In the genomic region with DNA sequence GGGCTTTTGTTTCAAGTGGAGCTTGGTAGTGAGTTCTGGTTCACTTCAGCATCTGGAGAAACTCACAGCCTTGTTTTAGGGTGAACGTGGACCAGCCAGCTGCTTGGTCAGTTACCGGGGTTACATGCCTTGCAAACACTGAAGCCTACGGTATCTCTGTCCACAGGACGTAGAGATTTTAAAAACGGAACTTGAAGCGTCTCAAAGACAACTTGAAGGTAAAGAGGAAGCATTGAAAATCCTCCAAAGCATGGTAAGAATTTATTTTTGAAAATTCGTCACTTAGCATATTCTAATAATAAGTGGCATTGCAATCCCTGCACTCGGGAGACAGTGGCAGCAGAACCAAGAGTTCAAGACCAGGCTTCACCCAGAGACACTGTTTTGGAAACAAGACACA, we compare ENCODE assay signal across 25 mouse cellular contexts.
"Had no signal": no experiment of that assay in that cellular context is flagged by ENCODE, and none has a peak within 500 bp of the region (broad histone marks: within the 10 kb centered on the region; RNA-seq: fewer than 3 reads in every experiment).

No protein-coding gene starts in this region.

- H3K27ac ChIP-seq: heart, adult 2 months; heart, embryonic 13.5 days; heart, embryonic 15.5 days; hindbrain, embryonic 14.5 days; intestine, embryonic 15.5 days; layer of hippocampus, adult 2 months; left cerebral cortex, adult 2 months; limb, embryonic 13.5 days; limb, embryonic 15.5 days; liver, embryonic 13.5 days had no signal

- H3K4me1 ChIP-seq: heart, embryonic 13.5 days; heart, embryonic 15.5 days; intestine, embryonic 15.5 days; limb, embryonic 13.5 days; limb, embryonic 15.5 days; liver, embryonic 13.5 days had no signal

- DNase-seq: gastrocnemius, postnatal 14 days; gastrocnemius, postnatal 36 days; heart, adult 11 months; heart, adult 2 months; heart, postnatal 14 days; heart, postnatal 36 days; kidney, adult 18-20 months; kidney, adult 8-10 months; kidney, postnatal 10 days; kidney, postnatal 25 days; kidney, postnatal 4 days; left cerebral cortex, postnatal 4 days; liver, embryonic 13.5 days had no signal

- H3K4me2 ChIP-seq: heart, embryonic 11.5 days; heart, embryonic 13.5 days; heart, embryonic 15.5 days; hindbrain, embryonic 14.5 days; intestine, embryonic 15.5 days; limb, embryonic 13.5 days; limb, embryonic 15.5 days; liver, embryonic 13.5 days had no signal

- H3K27me3 ChIP-seq: heart, embryonic 13.5 days; heart, embryonic 15.5 days; intestine, embryonic 15.5 days; limb, embryonic 13.5 days; limb, embryonic 15.5 days; liver, embryonic 13.5 days had no signal

- H3K9ac ChIP-seq: heart, embryonic 13.5 days; heart, embryonic 15.5 days; hindbrain, embryonic 14.5 days; intestine, embryonic 15.5 days; limb, embryonic 13.5 days; limb, embryonic 15.5 days; liver, embryonic 13.5 days had no signal

- ATAC-seq: hindbrain, embryonic 16.5 days; inflammation-experienced regulatory T-cells, adult 6 months; intestine, embryonic 15.5 days; intestine, postnatal 0 days had no signal

- H3K36me3 ChIP-seq: heart, embryonic 15.5 days; intestine, embryonic 15.5 days; limb, embryonic 13.5 days; limb, embryonic 15.5 days had no signal

- H3K9me3 ChIP-seq: heart, embryonic 13.5 days; heart, embryonic 15.5 days; intestine, embryonic 15.5 days; limb, embryonic 13.5 days; limb, embryonic 15.5 days; liver, embryonic 13.5 days had no signal

- H3K4me3 ChIP-seq: heart, adult 2 months; heart, embryonic 13.5 days; heart, embryonic 15.5 days; intestine, embryonic 15.5 days; layer of hippocampus, adult 2 months; left cerebral cortex, adult 2 months; limb, embryonic 13.5 days; limb, embryonic 15.5 days; liver, embryonic 13.5 days had no signal
